Mouse (Mus musculus): Measurements from ENCODE around the gene Srd5a3.

- TF ChIP-seq POLR2A (IDR thresholded peaks at IDR 0.05; ENCODE audit: control insufficient read depth, low read depth, low read length) (no peak), CTCF (IDR thresholded peaks at IDR 0.05; ENCODE audit: control insufficient read depth, insufficient read depth, insufficient replicate concordance, low read depth, low read length) (no peak)
Measured at GRCm38 (mm10) chr5:76107306-76107705, 32.8 kb upstream of the Srd5a3 start.

Data from testis, adult 2 months (tissue).